Mouse (Mus musculus): ENCODE results near the gene 5830473C10Rik. TPM values are rescaled to one million over a fixed set of nuclear protein-coding genes. Genes with fewer than 3 reads are reported as not detected.
A peak's percentile ranks its signal among the peaks of the same experiment; 100 is the strongest.
"Not testable (repeated sequence)": the region's sequence is repeated elsewhere in the genome, so short reads cannot be mapped to it uniquely, and the experiment has no call there.

Gene 5830473C10Rik
- total RNA-seq, 2 experiments from 2014 or later, result not detected

DNA sequence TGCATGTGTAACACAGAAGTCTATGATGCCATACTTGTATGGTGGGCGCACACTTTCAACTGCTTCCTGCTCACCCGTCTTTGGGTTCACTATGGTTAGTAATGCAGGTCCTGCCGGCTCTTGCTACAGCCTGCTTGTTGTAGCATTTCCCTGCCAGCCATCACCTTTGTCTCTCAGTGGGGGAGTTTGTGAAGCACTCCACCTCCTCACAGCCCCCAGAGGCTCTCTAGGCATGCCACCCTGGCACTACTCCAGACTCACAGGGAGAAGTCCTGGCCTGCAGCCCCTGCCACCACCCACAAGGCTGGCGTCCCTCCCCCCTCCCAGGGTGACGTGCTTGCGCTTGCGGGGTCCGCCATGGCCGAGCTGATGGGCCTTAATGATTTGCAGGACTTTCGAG is 29.8 kb downstream of the 5830473C10Rik start:
- no peak for DNase-seq
- intact Hi-C loops (cut with DNase I), result no loop called here

- no peak for DNase-seq
- intact Hi-C loops (cut with DNase I), result no loop called here
These were observed 31.0 kb downstream of the 5830473C10Rik start for GRCm38 (mm10) chr5:90591936-90592335.

DNA sequence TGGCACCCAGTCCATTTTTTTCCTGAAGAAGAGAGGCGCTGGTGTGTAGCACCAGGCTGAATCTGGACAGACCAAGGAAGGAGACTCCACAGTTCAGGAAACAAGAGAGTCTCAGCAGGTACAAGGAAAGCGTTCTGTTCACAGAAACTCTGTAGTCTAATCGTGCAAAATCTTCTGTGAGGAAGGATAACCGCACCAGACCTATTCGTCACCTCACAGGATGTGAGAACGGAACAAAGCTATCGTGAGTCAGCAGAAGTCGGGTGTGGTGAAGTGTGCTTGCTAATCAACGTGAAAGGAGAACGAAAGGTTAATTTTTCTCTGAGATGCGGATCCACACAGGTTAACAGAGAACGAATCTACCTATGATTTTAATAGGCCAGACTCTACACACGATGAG is 34.0 kb downstream of the 5830473C10Rik start:
- intact Hi-C loops (cut with DNase I), result no loop called here
- no peak for DNase-seq

GRCm38 (mm10) chr5:90596155-90596554 is 35.2 kb downstream of the 5830473C10Rik start:
- intact Hi-C loops (cut with DNase I), result no loop called here
- DNase-seq, result no peak

DNA sequence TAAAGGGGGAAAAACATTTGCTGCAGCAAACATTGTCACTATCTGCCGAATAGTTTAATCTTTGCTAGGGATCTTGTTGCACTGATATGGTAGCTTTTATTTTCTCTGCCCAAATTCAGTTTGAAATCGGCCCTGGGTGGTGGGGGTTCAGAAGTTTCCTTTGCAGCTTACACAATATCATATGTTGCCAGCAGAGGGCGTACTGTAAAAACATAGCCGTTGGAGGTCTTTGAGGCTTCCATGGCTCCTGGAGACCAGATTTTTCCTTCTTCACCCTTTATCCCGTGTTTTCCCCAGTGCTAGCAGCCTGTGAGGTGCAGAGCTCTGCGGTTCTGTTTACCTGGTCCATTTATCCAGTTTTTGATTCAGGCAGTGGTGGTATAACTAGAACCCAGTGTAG is 40.6 kb downstream of the 5830473C10Rik start:
- intact Hi-C loops (cut with DNase I), result loop anchor here (1.0 to 5.0 kb wide), 2 partner anchors 51 to 306 kb away; no protein-coding TSS in a partner anchor
- DNase-seq, result peak; percentile 21 to 37

GRCm38 (mm10) chr5:90603407-90603923 is 42.6 kb downstream of the 5830473C10Rik start:
- intact Hi-C loops (cut with DNase I), result loop anchor here (5.0 kb wide), 1 partner anchor 304 kb away; no protein-coding TSS in a partner anchor
- DNase-seq, result peak in 1 of 2 experiments; percentile 24

- intact Hi-C loops (cut with DNase I), result no loop called here
- DNase-seq, result no peak
These were observed 48.0 kb downstream of the 5830473C10Rik start for GRCm38 (mm10) chr5:90608906-90609305.

DNA sequence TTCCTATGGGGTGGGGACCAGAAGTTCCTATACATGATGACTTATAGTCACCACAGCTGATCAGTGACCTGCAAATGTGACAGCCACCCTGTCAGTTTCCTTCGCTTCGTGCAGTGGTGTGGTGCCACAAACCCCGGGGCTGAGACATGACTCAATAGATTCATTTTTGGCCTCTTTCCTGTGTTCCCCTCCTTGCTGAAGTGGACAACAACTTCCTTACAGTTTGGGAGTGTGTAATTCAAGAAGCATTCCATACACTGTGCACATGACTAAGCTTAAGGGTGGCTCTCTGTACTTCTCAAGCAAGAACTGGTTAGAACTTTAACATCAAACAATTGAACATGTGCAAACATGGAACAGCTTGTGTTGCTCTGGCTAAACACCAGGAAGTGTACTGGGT is 50.5 kb downstream of the 5830473C10Rik start:
- intact Hi-C loops (cut with DNase I), result no loop called here
- no peak for DNase-seq

DNA sequence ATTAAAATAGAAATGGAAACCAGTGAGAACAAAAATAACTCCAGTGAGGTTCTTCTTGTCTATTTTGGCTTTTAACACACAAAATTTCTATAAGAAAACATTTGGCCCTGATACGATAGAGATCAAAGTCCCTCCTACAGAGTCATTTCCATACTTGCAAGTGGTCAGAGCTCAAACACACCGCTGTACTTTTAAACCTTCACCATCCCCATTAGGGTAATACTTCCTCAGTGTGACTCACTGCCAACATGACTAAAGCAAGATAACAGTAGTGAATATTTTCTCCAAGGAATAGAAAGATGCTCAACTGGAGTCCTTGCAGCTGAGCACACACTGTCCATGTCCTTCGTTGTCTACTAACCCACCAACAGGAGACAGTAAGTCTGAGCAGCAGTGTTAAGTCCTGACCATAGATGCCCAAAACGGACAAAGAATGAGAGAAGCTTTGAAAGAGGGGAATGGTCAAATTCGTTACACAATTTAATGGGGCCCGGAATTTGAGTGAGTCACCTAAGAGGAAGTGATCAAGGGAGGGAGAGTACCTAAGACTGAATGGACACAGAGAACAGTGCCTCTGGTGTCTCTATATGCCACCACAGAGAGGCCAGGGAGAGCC is 51.2 kb downstream of the 5830473C10Rik start:
- intact Hi-C loops (cut with DNase I), result no loop called here
- no peak for DNase-seq

DNA sequence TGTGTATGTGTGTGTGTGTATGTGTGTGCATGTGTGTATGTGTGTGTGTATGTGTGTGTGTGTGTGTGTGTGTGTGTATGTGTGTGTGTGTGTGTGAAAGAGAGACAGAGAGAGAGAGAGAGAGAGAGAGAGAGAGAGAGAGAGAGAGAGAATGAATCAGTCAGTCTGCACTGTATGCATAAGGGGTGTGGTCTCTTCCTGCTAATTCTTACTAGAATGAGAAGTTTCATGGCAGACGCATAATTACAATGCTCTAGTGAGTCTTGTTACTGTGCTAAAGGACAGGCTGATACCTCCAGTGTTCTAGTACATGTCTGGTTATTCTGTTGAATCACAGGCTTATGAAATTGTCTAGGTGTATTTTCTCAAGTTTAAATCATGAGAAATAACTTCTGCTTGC is 51.8 kb downstream of the 5830473C10Rik start:
- intact Hi-C loops (cut with DNase I); DNase-seq: not testable (repeated sequence)

- DNase-seq, result no peak
- intact Hi-C loops (cut with DNase I), result no loop called here
These were observed 57.0 kb downstream of the 5830473C10Rik start for GRCm38 (mm10) chr5:90617859-90618258.

DNA sequence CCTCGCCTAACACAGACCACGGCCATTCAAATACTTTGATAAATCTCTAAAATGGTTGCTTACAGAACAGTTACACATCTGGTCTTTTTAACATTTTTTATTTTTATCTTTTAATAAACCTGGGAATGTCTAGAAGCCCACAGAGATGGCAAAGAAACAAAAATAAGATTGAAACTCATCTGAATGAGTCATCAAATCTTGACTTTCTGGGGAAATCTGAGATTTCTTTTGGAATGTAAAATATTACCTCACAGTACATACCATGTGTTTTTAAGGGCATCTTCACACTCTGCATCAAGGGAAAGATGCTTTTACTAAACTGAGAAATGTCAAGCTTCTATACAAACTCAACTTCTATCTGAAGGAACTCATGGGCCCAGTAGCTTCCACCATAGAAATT is 60.4 kb downstream of the 5830473C10Rik start:
- intact Hi-C loops (cut with DNase I), result no loop called here
- DNase-seq, result no peak

DNA sequence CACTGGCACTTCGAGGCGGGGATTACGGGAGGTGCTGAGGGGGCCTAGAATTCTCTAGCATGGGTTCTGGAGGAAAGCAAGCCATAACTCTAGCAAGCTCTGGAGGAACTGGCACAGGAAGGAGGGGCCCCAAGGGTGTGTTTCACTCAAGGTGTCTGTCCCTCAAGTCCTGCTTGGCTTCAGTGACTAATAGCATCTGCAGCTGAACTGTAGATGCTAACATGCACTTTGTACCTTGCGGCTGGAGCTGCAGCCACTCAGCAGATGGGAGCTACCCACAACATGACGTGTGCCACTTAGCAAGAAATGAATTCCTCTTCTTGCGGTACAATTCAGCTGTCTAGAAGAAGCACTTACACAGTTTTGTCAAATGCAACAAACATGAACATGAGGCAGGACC is 60.8 kb downstream of the 5830473C10Rik start:
- no peak for DNase-seq
- intact Hi-C loops (cut with DNase I), result no loop called here

DNA sequence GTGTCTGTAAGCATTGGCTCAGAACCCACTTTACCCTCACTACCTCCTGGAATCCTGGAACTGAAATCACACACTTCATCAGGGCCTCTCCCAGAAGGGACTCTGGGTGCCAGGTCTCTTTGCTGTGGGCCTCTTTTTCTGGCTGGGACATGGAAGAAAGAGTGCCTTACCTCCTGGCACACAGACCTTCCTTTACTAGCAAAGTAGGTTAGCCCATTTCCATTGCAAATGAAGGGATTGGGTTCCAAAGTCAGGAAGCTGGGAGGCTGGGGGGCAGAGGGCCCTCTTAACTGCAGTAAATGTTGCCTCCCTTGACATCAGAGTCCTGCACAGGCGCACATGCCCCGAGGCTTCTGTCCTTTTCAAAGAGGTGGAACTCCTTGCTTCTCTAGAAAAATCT is 62.3 kb downstream of the 5830473C10Rik start:
- DNase-seq, result no peak
- intact Hi-C loops (cut with DNase I), result no loop called here

GRCm38 (mm10) chr5:90624708-90625425 is 64.0 kb downstream of the 5830473C10Rik start:
- intact Hi-C loops (cut with DNase I), result no loop called here
- no peak for DNase-seq

DNA sequence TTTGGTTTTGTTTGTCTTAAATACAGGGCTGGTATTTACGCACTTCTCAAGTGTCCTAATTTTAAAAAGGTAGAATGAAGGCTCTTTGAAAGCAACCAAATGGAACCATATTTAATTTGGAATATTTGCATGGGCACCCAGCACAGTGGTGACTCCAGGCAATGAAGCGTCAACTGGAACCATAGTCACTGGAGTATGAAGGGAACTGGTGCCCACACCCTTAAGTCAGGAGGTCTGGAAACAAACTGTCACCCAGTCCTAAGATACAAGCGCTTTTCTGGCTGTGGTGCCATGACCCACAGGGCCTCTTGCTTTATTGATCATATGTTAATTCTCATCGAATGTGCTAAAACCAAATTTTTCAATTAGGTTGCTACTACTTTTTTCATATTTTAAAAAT is 66.5 kb downstream of the 5830473C10Rik start:
- intact Hi-C loops (cut with DNase I), result no loop called here
- no peak for DNase-seq

GRCm38 (mm10) chr5:90628011-90628410 is 67.1 kb downstream of the 5830473C10Rik start:
- no peak for DNase-seq
- intact Hi-C loops (cut with DNase I), result no loop called here

GRCm38 (mm10) chr5:90628530-90628929 is 67.6 kb downstream of the 5830473C10Rik start:
- intact Hi-C loops (cut with DNase I), result no loop called here
- DNase-seq, result no peak

GRCm38 (mm10) chr5:90634885-90635284 is 74.0 kb downstream of the 5830473C10Rik start:
- DNase-seq, result no peak
- intact Hi-C loops (cut with DNase I), result no loop called here

DNA sequence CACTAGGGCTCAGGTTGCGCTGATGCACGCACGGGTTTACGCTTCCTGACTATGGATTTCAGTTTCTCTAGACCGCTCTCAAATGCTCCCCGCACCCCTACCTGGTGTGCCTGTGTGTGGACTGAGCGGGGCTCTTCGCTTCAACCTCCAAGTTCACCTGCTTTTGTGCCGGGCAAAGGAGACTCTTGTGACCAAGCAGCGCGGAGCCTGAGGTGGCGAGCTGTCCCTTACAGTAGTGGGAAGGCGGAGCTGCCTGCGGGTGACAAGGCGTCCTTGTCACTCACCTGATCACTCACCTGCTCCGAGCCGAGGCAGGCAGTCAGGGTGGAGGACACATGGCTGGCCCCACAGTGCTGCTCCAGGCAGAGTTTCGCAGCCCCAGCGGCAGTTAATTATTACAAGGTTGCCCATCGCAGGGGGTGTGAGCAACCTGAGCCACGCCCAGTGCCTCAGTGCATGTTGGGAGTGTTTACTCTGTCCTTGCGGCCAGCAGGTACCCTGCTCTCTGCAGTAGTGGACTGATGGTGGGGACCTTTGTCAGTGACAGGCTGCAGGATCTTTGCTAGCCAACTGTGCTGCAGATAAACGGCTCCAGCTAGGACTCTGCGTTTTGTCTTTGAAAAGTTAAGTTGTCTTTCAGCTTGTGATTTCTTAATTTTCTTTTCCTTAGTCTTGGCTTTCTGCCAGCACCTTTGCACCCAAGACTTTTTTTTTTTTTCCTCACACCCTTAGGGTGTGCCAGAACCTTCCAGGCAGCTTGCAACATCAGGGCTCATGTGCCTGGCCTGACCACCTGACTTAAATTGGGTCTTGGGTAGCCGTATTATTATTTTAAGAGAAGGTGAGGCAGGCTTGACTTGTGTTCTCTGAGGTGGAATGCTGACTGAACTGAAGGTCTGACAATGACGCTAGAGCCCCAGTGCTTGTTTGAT is 79.6 kb downstream of the 5830473C10Rik start, which contains the start of gene Rassf6:
Gene Rassf6 (minus strand): TSS at position 372 of the 932 bp plus-strand sequence.
- intact Hi-C loops (cut with DNase I), result no loop called here
- DNase-seq, result no peak

- DNase-seq, result no peak
These were observed 80.3 kb downstream of the 5830473C10Rik start for GRCm38 (mm10) chr5:90641218-90641610.

More at GRCm38 (mm10) chr5:90641218-90641610, 80.3 kb downstream of the 5830473C10Rik start:
- intact Hi-C loops (cut with DNase I), result no loop called here

Measured in heart, postnatal 36 days (tissue).